Mouse (Mus musculus) heart, postnatal 0 days (tissue): Measurements from ENCODE around the gene P4ha3.

Experiments used
- CTCF ChIP-seq: IDR thresholded peaks from 2 replicates; pipeline ENCODE4 v1.5.1; 2016; ENCODE audit warnings: antibody characterized with exemption, control low read depth, low read depth
- EP300 ChIP-seq: IDR thresholded peaks from 2 replicates; pipeline ENCODE4 v1.6.1; 2016; ENCODE audit warnings: antibody characterized with exemption, low read depth

DNA sequence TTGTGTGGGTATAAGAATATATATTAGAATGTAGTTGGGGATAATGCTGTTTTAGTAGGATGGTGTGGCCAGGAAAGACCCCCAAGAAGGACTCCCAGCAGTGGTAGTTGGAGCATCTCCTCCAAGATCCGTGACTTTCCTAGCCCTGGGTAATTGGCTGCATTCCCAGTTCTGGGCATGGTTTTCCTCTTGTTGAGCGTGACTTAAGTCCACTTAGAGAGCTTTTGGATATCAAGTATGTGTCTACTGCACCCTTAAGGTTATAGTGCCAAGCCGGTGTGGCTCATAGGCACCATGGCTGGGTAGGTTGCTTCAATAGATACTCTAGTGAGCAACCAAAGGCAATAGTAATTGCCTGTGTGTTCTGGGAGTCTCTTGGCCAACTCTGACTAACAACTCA lies 38.4 kb downstream of the P4ha3 start:
- TF ChIP-seq CTCF: no peak
- no peak for TF ChIP-seq EP300
